Mouse (Mus musculus): ENCODE data around the gene Sft2d2. TPM values are rescaled to one million over a fixed set of nuclear protein-coding genes. Genes with fewer than 3 reads are reported as not detected.

The Sft2d2 gene
- 17.4 TPM for polyA plus RNA-seq (2015; fragmentation: Illumina TruSeq; extraction: RNeasy Lipid Tissue Mini Kit (QIAGEN cat#74804); ENCODE audit: low read depth, low replicate concordance)

DNA sequence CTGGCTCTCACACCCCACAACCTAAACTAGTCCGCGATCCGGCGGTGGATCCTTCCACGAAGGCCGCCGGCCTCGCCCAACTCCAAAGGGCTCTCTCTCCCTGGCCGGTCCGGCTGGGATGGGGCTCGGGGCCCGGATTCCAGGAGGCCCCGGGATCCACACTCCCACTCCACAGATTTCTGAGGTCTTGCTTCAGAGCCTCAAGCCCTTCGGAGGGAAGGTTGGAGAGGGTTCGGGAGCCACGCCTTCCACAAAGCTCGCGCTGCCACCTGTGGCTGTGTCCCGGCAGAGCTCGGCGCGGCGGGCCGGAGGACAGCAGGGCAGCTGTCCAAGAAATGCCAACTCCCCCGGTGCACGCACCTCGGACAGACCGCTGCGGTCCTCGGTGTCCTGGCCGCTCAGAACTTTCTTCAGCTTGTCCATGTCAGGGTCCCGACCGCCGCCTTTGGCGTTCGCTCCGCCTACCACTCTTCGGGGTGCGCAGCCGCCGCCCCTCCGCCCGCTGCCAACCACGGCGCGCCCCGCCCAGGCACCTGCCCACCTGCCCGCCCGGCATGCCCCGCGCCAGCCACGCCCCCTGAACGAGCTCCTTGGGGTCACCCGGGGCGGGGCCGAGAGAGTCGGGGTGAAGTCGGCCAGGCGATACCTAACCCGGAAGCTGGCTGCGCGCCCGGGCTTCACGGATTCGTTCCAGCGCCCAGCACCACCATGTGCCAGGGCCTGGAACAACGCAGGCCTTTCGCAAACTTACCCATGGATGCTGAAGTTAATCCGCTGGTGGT is at the start of gene Sft2d2:
TSS of gene Sft2d2 (minus strand) at position 559 of the 782 bp plus-strand sequence.

GRCm38 (mm10) chr1:165236321-165237298 is 42.4 kb upstream of the Sft2d2 start, which contains the start of gene Tiprl:
Gene Tiprl, minus strand, starts transcription at chr1:165236996.

GRCm38 (mm10) chr1:165160723-165161405 is 33.4 kb downstream of the Sft2d2 start, which contains the start of gene Tbx19:
Gene Tbx19, minus strand, starts transcription at chr1:165160773.

Other genes starting within 250 kb of the Sft2d2 start
- gene Tbx19, start 33.7 kb downstream of the Sft2d2 start, polyA plus RNA-seq (2015; fragmentation: Illumina TruSeq; extraction: RNeasy Lipid Tissue Mini Kit (QIAGEN cat#74804); ENCODE audit: low read depth, low replicate concordance), result not detected
- gene Tiprl, start 42.6 kb upstream of the Sft2d2 start, polyA plus RNA-seq (2015; fragmentation: Illumina TruSeq; extraction: RNeasy Lipid Tissue Mini Kit (QIAGEN cat#74804); ENCODE audit: low read depth, low replicate concordance), result 88.4 TPM
- gene Gpr161, start 101.4 kb upstream of the Sft2d2 start, polyA plus RNA-seq (2015; fragmentation: Illumina TruSeq; extraction: RNeasy Lipid Tissue Mini Kit (QIAGEN cat#74804); ENCODE audit: low read depth, low replicate concordance), result 5.6 TPM

Measured in brain, adult 10 weeks (tissue).